Comparison of ENCODE assay signal across 25 mouse cellular contexts in the genomic region with DNA sequence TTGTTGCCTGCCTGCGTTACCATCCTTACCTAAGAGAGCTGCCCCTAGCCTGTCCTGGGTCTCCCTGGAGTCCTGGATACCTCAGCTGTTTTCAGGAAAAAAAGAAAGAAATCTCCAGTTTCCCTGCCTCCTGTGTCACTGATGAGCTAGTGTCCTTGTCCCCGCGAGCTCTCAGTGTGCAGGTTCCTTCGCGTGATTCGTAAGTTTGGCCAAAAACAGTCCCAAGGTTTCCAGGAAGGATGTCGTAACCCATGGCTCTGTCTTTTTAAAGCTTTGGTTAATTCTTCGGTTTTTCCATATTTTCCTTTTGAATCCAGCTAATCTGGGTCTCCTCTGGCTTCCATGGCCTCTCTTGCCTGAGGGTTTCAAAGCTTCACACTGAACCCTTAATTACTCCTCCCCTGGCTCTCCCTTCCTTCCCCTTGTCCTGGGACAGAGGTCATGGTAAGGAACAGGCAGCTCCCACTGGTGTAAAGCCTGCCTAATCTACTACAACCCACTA.
DNase-seq lines count a peak whose midpoint lies in the region; ATAC-seq lines count a peak whose summit lies in the region.
"Had no signal": no experiment of that assay in that cellular context is flagged by ENCODE, and none has a peak within 500 bp of the region (broad histone marks: within the 10 kb centered on the region; RNA-seq: fewer than 3 reads in every experiment).

No protein-coding gene starts in this region.

- intact Hi-C loops in heart, postnatal 14 days (cut with DNase I): loop anchor here (5.0 kb wide), 1 partner anchor 194 kb away; no protein-coding TSS in a partner anchor

- ATAC-seq in midbrain, embryonic 11.5 days (ENCODE audit: low FRiP score): no peak
- no peak for ATAC-seq in midbrain, embryonic 15.5 days (replicated peaks)
- ATAC-seq: forebrain, embryonic 13.5 days; forebrain, embryonic 16.5 days; hindbrain, embryonic 16.5 days; intestine, embryonic 15.5 days had no signal

- no peaks in the 10 kb centered on the region for H3K9me3 ChIP-seq in midbrain, embryonic 11.5 days (ENCODE audit: control insufficient read depth, low read length)
- no peaks in the 10 kb centered on the region for H3K9me3 ChIP-seq in midbrain, embryonic 15.5 days
- H3K9me3 ChIP-seq: forebrain, embryonic 10.5 days; forebrain, embryonic 13.5 days; G1E; hindbrain, embryonic 10.5 days; hindbrain, embryonic 13.5 days; intestine, embryonic 15.5 days had no signal

- DNase-seq in adrenal gland, adult 2 months: peak; percentile 74
- no peak for DNase-seq in adrenal gland, postnatal 4 days (ENCODE audit: low spot score in 2 of 2)
- peak; percentile 33 for DNase-seq in midbrain, embryonic 11.5 days (ENCODE audit: low spot score, missing footprints)
- DNase-seq in adrenal gland, postnatal 10 days: peak; percentile 41
- no peak for DNase-seq in cerebellum, adult 11-12 months
- DNase-seq in heart, postnatal 14 days: no peak
- DNase-seq: B cell, adult 2 months; cerebellum, adult 11 months; cerebellum, adult 8-10 months; cerebellum, postnatal 14 days; heart, adult 11 months; heart, postnatal 36 days; kidney, adult 11 months; kidney, adult 8-10 months had no signal

- H3K9ac ChIP-seq in midbrain, embryonic 11.5 days (ENCODE audit: low read length): no peak overlapping the region
- no peak overlapping the region for H3K9ac ChIP-seq in midbrain, embryonic 15.5 days
- H3K9ac ChIP-seq: forebrain, embryonic 13.5 days; hindbrain, embryonic 13.5 days; intestine, embryonic 15.5 days had no signal

- no peaks in the 10 kb centered on the region for H3K36me3 ChIP-seq in midbrain, embryonic 11.5 days (ENCODE audit: control insufficient read depth, insufficient read depth, low read length)
- no peaks in the 10 kb centered on the region for H3K36me3 ChIP-seq in midbrain, embryonic 15.5 days (replicated peaks)
- H3K36me3 ChIP-seq: forebrain, embryonic 10.5 days; G1E; hindbrain, embryonic 10.5 days; hindbrain, embryonic 13.5 days; intestine, embryonic 15.5 days had no signal

- H3K4me3 ChIP-seq in midbrain, embryonic 11.5 days (ENCODE audit: low read depth, low read length): no peak overlapping the region
- H3K4me3 ChIP-seq in midbrain, embryonic 15.5 days: no peak overlapping the region
- H3K4me3 ChIP-seq: forebrain, embryonic 10.5 days; forebrain, embryonic 13.5 days; hindbrain, embryonic 10.5 days; hindbrain, embryonic 13.5 days; intestine, embryonic 15.5 days had no signal

- no peaks in the 10 kb centered on the region for H3K4me1 ChIP-seq in midbrain, embryonic 11.5 days (ENCODE audit: control insufficient read depth, insufficient read depth, low read length)
- peaks cover 8% of the 10 kb centered on the region; the same call in 1 of the 2 replicates for H3K4me1 ChIP-seq in midbrain, embryonic 15.5 days

- H3K27me3 ChIP-seq in midbrain, embryonic 11.5 days (ENCODE audit: control insufficient read depth, insufficient read depth, low read length): no peaks in the 10 kb centered on the region
- H3K27me3 ChIP-seq in midbrain, embryonic 15.5 days (replicated peaks): no peaks in the 10 kb centered on the region
- H3K27me3 ChIP-seq: CH12.LX; forebrain, embryonic 13.5 days; hindbrain, embryonic 13.5 days; intestine, embryonic 15.5 days had no signal

- no peak overlapping the region for H3K27ac ChIP-seq in midbrain, embryonic 11.5 days (ENCODE audit: low read depth, low read length)
- no peak overlapping the region for H3K27ac ChIP-seq in midbrain, embryonic 15.5 days
- H3K27ac ChIP-seq: forebrain, embryonic 10.5 days; forebrain, embryonic 13.5 days; hindbrain, embryonic 10.5 days; hindbrain, embryonic 13.5 days; intestine, embryonic 15.5 days had no signal

- 95% methylated on average over 8 of the region's 8 CpGs for WGBS in midbrain, embryonic 11.5 days
- WGBS in midbrain, embryonic 15.5 days: 90% methylated on average over 8 of the region's 8 CpGs

- no peak overlapping the region for H3K4me2 ChIP-seq in midbrain, embryonic 11.5 days
- H3K4me2 ChIP-seq in midbrain, embryonic 15.5 days: no peak overlapping the region
- H3K4me2 ChIP-seq: forebrain, embryonic 13.5 days; heart, embryonic 11.5 days; hindbrain, embryonic 13.5 days; intestine, embryonic 15.5 days had no signal

Comparison
In these comparisons a context has a peak if more than half of its experiments do, and no peak if none do; other contexts are left out.
1. DNase-seq: peak in adrenal gland, adult 2 months (single experiment), midbrain, embryonic 11.5 days (single experiment) and adrenal gland, postnatal 10 days (single experiment); none in adrenal gland, postnatal 4 days (0 of 2), cerebellum, adult 11-12 months (single experiment) and heart, postnatal 14 days (0 of 2).